Mouse (Mus musculus): Measurements from ENCODE around the gene Meox1.

Meox1 gene

GRCm38 (mm10) chr11:101894204-101894603 lies at the start of gene Meox1:
Gene Meox1 (minus strand): TSS chr11:101894374.
- no peak for DNase-seq (ENCODE audit: low read depth, low spot score)

DNA sequence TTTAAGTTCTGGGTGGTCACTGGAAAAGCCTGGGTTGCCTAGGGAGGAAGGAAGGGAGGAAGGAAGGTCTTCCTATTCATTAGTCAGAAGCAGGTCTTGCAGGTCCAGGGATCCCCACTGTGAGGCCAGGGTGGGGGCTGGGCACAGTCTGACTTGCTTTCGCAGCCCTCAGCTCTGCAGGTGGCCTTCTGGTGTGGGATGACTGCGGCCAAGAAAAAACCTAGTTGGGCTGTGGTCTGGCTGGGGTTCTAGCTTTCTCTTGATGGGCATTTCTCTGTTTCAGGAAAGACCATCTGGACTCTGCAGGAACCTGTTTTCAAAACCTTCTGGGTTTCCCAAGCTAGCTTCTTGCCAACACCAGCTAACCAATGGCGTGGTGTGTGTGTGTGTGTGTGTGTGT lies 48.9 kb upstream of the Meox1 start:
- no peak for DNase-seq (ENCODE audit: low read depth, low spot score)

DNA sequence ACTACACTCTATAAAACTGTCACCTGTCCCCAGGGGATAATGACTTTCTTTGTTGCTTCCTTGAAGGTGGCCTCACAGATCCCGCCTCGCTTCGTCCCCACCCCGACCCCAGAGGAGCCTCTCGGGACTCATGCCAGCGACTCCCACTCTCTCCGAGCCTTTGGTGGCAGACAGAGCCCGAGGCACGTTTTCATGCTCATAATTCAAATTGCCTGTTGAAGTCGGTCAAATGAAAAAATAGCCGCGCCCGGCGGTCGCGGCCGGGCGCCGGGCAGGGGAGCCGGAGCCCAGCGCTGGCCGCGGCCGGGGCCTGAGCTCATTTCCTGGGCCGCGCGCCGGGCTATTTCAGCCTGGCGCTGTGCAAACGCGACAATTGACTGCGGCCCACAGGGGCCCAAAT lies 42.9 kb upstream of the Meox1 start:
- no peak for DNase-seq (ENCODE audit: low read depth, low spot score)

DNA sequence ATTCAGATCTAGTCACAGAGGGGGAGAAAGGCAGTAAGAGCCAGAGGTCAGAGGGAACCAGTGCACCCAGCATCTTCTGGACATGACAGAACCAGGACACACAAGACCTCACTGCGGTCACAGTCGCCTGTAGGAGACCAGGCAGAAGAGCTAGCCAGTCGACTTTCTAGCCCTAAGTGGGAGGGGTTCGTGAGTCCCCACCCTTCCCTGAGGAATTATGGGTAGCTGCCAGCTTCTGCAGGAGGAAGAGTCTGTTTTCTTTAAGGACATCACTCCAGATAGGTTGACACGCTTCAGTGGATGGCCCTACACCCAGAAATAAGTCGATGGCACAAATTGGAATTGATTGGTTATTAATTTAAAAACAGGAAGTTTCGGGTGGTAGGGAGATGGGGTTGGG lies 42.2 kb upstream of the Meox1 start:
- DNase-seq (ENCODE audit: low read depth, low spot score), result no peak

- no peak for DNase-seq (ENCODE audit: low read depth, low spot score)
These were observed 41.6 kb upstream of the Meox1 start for GRCm38 (mm10) chr11:101935743-101936142.

DNA sequence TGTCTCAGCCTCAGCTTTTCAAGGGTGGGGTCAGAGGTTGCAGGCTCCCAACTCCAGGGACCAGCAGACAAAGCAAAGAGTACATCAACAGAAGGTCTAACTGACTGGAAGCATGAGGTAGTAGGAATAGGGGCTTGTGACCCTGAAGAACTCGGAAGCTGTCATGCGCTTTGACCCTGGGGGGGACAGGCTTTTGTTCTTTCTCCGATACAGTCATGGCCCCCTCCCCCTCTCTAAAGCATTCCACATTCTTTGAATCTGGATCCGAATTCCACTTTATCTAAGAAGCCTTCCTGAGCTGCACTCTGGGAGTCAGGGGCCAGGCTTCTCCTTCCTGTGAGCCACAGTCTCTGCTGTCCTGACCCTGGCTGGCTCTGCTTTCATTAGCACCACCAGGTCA lies 37.8 kb upstream of the Meox1 start:
- DNase-seq (ENCODE audit: low read depth, low spot score), result no peak

DNA sequence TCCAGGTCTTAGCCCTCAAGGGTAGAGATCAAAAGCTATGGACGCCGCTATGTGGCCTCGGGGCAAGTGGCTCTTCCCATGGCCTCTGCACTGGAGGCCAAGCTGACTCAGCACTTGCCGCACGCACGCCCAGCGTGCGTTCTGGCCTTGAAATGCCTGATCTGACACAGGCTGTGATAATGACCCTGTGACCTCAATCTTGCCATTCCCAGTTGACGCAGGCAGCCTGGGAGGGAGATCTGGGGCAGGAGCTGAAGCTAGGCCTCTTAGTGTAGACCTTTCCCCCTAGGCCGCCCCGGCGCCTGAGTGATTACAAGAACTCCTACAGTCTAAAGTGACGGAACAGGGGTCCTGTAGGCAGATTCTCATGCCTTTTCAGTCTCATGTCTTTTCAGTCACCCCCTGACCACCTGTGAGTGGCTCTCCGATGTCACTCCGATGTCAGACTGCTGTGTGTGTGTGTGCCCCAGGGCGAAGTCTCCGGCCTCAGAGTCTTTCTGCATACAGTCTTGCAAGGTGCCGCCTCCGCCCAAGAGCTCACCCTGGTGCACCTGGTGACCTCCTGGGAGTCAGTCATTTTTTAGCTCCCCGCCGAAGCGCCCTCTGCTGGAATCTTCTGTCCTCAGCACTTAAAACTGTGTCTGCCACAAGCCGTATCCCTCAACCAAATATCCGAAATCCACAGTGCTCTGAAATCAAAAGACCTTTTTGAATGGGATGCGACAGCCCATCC lies 34.0 kb upstream of the Meox1 start:
- peak; percentile 82 for DNase-seq (ENCODE audit: low read depth, low spot score)

- no peak for DNase-seq (ENCODE audit: low read depth, low spot score)
These were observed 32.9 kb upstream of the Meox1 start for GRCm38 (mm10) chr11:101926951-101927589.

DNA sequence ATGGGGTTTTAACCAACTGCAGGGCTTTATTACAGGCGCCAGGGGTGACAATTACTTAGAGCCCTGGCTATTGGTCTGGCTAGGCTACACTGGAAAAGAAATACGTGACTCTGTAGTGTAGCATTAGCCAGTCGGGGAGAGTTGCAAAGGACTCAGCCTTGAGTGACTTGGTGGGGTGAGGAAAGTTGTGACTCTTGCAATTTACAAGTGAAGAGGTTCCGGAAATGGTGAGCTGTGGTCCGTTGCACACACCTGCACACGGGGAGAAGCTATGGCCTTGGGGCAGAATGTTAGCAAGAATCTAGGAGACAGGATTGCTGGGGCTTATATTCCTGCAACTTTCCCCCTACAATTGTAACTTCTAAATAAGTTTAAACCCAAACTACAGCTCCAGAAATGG lies 31.5 kb upstream of the Meox1 start:
- DNase-seq (ENCODE audit: low read depth, low spot score), result peak; percentile 82

GRCm38 (mm10) chr11:101924441-101924976 lies 30.3 kb upstream of the Meox1 start:
- no peak for DNase-seq (ENCODE audit: low read depth, low spot score)

DNA sequence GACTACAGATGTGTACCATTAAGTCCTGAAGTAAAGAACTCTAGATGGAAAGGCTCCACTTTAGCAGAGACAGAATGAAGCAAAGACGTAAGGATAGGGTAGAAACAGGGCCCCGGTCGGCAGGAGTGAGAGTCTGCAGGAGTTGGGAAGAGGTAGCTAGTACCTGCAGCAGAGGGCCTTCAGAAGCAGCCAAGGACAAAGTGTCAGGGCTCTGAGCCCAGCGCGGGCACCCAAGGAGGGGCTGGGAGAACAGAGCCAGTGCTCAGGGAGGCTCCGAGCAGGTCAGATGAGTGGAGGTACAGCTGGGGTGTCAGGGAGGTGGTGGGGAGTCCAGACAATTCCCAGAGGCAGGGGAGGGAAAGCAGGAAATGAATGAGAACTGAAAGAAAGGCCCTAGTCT lies 29.8 kb upstream of the Meox1 start:
- DNase-seq (ENCODE audit: low read depth, low spot score), result no peak

DNA sequence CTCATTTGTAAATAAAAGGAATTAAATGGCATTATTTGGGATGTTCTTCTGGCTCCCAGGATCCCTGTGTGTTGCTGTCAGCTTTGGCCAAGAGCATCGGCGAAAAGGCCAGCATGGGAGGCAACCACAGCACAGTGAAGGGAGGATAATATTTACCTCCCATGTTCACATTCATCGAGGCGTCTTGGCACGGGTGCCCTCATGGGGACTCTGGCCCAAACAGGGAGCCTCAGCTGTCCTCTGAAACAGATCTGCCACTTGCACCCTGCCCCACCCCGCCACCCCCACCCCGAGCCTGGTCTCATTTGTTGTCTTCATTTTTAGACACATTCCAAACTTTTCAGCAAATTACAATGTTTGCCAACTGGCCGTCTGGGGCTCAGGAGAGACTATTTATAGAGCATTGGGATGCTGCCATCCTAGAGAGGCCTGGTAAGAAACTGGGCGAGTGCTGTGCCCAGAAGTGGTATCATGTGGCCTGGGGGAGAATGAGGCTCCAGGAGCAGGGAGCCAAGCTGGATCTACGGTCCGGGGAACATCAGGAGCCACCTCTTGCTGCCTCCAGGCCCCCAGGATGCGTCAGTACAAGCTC lies 27.3 kb upstream of the Meox1 start:
- DNase-seq (ENCODE audit: low read depth, low spot score), result no peak

GRCm38 (mm10) chr11:101919660-101920059 lies 25.5 kb upstream of the Meox1 start:
- DNase-seq (ENCODE audit: low read depth, low spot score), result peak; percentile 72

DNA sequence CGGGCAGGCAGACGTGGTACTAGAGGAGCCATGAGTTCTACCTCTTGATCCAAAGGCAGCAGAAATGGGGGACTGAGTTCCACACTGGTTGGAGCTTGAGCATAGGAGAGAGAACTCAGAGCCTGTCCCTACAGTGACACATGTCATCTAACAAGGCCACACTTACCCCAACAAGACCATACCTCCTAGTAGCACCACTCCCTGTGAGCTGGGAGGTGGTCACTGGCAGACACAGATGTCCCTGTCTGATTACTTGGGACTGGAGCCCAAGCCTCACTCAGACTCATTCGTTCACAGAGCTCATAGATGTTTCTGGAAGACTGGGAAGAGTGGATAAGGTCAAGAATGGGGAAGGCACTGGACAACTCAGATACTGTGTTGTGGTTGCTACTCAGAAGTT lies 24.4 kb upstream of the Meox1 start:
- DNase-seq (ENCODE audit: low read depth, low spot score), result no peak

- DNase-seq (ENCODE audit: low read depth, low spot score), result peak; percentile 13
These were observed 22.6 kb upstream of the Meox1 start for GRCm38 (mm10) chr11:101916772-101917171.

GRCm38 (mm10) chr11:101913591-101913990 lies 19.4 kb upstream of the Meox1 start:
- DNase-seq (ENCODE audit: low read depth, low spot score), result peak; percentile 12

DNA sequence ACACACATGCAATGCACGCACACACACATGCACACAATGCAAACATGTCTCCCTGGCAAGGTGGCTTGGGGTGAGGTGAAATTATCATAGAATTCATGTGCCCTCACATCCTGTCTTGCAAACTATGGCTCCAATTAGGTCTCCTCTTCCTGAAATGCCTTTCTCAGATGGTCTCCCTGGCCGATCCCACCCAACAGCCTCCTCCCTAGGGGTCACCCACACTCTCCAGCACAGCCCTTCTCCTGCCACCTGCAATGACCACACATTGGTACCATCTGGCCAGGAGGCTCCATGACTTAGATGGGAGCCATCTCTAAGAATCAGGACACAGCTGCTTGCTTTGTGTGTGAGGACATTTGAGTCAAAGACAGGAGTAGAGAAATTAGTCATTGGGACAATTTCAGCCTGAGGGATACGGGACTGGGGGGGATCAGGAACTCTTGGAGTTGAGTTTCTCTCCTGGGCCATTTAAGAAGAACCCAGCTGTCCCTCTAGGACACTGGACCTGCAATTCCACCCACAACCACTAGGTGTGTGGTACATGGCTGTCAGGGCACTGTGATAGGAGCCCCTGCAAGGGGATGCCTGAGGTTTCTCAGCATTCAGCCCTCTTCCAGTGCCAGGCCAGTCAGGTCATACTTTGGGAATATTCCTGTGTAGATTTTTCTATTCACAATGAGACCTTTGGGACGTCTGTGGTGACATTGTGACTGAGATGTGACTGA lies 17.8 kb upstream of the Meox1 start:
- DNase-seq (ENCODE audit: low read depth, low spot score), result peak; percentile 60

DNA sequence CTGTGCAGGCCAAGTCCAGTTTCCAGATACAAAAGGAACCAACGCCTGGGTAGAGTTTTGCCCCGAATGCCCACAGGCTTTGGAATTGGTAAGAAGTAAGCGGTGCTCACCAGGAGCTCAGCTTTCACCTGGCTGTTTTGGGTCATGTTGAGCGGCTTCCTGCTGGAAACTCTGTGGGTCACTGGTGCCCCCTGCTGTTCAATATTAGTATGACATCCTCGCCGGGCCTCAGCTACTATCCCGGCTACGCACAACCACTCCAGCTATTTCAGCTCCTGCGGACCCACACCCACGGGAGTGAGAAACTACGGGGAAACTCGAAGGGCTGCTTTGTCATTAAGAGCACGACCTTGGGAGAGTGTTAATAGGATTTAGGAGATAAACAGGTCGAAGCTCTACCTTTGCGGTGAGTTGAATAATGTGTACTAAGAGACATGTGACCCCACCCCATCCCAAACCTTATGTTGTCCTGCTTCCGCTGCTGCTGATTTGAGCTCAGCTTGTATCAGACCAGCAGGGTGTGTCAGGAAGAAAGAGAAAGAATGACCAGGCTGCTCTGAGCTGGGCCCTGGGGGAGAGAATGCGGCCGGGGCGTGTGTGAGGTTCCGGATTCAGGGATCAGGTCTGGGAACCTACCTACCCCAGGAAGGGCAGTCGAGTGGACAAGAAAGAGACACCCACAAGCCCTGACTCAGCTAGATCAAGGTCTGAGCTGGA lies 16.2 kb upstream of the Meox1 start:
- peak; percentile 76 for DNase-seq (ENCODE audit: low read depth, low spot score)

DNA sequence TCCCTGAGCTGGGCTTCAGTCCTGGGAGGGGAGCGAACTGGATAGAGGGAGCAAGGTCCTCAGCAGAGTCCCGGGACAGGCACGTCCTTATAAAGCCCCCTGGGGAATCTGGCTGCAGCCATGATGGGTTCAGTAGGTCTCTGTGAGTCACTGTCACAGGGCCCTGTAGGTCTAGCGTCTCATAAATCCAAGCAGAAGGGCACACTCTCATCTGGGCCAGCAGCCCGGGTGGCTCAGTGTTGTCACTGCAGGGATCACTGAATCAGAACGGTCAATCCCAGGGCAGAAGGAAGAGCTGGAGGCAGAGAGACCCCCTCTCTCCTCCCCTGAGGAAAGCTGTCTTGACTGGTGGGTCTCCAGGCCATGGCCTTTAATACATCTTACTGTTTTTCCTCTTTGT lies 14.6 kb upstream of the Meox1 start:
- DNase-seq (ENCODE audit: low read depth, low spot score), result no peak

- peak; percentile 71 for DNase-seq (ENCODE audit: low read depth, low spot score)
These were observed 10.9 kb upstream of the Meox1 start for GRCm38 (mm10) chr11:101905115-101905514.

GRCm38 (mm10) chr11:101901309-101901708 lies 7.1 kb upstream of the Meox1 start:
- DNase-seq (ENCODE audit: low read depth, low spot score), result no peak
